In the genomic region with DNA sequence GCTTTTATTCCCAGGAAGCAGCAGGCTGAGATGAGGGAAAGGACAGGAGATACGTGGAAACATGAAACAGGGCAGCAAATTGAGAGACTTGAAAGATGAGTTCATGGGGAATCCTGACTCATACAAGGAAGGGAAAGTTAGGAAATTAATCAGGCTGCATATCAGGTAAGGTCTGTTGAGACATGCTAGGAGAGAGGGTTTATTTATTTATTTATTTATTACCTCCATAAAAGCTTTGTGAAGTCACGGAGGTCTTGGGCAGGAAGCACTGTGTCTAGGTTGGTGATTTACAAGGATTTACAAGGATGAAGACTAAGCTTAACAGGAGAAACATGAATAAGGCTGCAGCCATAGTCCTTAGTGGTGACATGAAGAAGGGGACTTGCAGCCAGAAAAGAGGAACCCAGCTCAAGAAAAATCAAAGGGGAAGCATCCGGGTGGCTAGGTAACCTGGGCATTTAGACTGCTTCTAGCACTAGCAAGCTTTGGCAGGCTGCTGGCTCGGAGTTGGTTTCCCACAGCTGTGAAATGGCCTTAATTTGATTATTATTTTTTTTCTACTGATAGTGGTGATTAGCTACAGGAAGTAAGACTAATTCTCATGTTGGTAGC, we compare ENCODE assay signal across 18 mouse cellular contexts.
DNase-seq lines count a peak whose midpoint lies in the region; ATAC-seq and TF ChIP-seq lines count a peak whose summit lies in the region.
"Had no signal": no experiment of that assay in that cellular context is flagged by ENCODE, and none has a peak within 500 bp of the region (broad histone marks: within the 10 kb centered on the region; RNA-seq: fewer than 3 reads in every experiment).

No protein-coding gene starts in this region.

- peaks cover 12% of the 10 kb centered on the region for H3K4me1 ChIP-seq in hindbrain, embryonic 13.5 days (replicated peaks)
- H3K4me1 ChIP-seq in hindbrain, embryonic 14.5 days (replicated peaks; ENCODE audit: control insufficient read depth, insufficient read depth, low read length), result peaks cover 22% of the 10 kb centered on the region
- H3K4me1 ChIP-seq in limb, embryonic 11.5 days (ENCODE audit: control insufficient read depth, insufficient read depth, low read length), result peaks cover 4% of the 10 kb centered on the region; the same call in 1 of the 2 replicates
- no peaks in the 10 kb centered on the region for H3K4me1 ChIP-seq in stomach, postnatal 0 days (replicated peaks; ENCODE audit: control insufficient read depth, insufficient read depth)
- H3K4me1 ChIP-seq: liver, embryonic 15.5 days had no signal

- H3K27ac ChIP-seq in hindbrain, embryonic 13.5 days, result 0 out of 2 replicates have a peak overlapping the region, but pooled peaks have one; percentile 5
- H3K27ac ChIP-seq in hindbrain, embryonic 14.5 days, result no peak overlapping the region
- 0 out of 2 replicates have a peak overlapping the region, but pooled peaks have one; percentile 30 for H3K27ac ChIP-seq in limb, embryonic 11.5 days (replicated peaks; ENCODE audit: low read depth, low read length)
- H3K27ac ChIP-seq in stomach, postnatal 0 days (replicated peaks), result peak overlapping the region; percentile 73
- H3K27ac ChIP-seq: heart, embryonic 13.5 days; limb, embryonic 12.5 days; liver, embryonic 15.5 days; midbrain, embryonic 10.5 days had no signal

- no peaks in the 10 kb centered on the region for H3K9me3 ChIP-seq in hindbrain, embryonic 13.5 days
- H3K9me3 ChIP-seq in hindbrain, embryonic 14.5 days (ENCODE audit: control insufficient read depth, low read length), result no peaks in the 10 kb centered on the region
- H3K9me3 ChIP-seq in limb, embryonic 11.5 days (ENCODE audit: control insufficient read depth, low read length), result no peaks in the 10 kb centered on the region
- H3K9me3 ChIP-seq in stomach, postnatal 0 days (ENCODE audit: control insufficient read depth, low read length), result no peaks in the 10 kb centered on the region
- H3K9me3 ChIP-seq: heart, embryonic 13.5 days; limb, embryonic 12.5 days; liver, embryonic 15.5 days; midbrain, embryonic 10.5 days had no signal

- no peak for TF ChIP-seq EP300 in stomach, postnatal 0 days (optimal IDR thresholded peaks at IDR 0.05)

- DNase-seq in hindbrain, embryonic 14.5 days (ENCODE audit: low spot score), result no peak
- DNase-seq in forelimb bud, embryonic 11.5 days (ENCODE audit: low read depth, low spot score), result peak; percentile 29
- no peak for DNase-seq in limb, embryonic 11.5 days (ENCODE audit: low spot score)
- DNase-seq in stomach, postnatal 0 days (ENCODE audit: low spot score), result no peak
- no peak for DNase-seq in cerebellum, postnatal 25 days
- DNase-seq in layer of hippocampus, adult 8-10 months (ENCODE audit: low spot score in 2 of 2), result no peak
- DNase-seq in thymus, adult 18-20 months, result no peak
- DNase-seq: adrenal gland, adult 2 months; cerebellum, adult 18-20 months; gastrocnemius, postnatal 36 days; heart, postnatal 4 days; kidney, adult 11 months; kidney, postnatal 36 days had no signal

- no peaks in the 10 kb centered on the region for H3K36me3 ChIP-seq in hindbrain, embryonic 13.5 days
- no peaks in the 10 kb centered on the region for H3K36me3 ChIP-seq in hindbrain, embryonic 14.5 days (replicated peaks; ENCODE audit: control insufficient read depth, insufficient read depth)
- H3K36me3 ChIP-seq in limb, embryonic 11.5 days (ENCODE audit: control insufficient read depth, insufficient read depth, low read length), result no peaks in the 10 kb centered on the region
- no peaks in the 10 kb centered on the region for H3K36me3 ChIP-seq in stomach, postnatal 0 days (ENCODE audit: control insufficient read depth, insufficient read depth, low read length)
- H3K36me3 ChIP-seq: heart, embryonic 13.5 days; limb, embryonic 12.5 days; liver, embryonic 15.5 days; midbrain, embryonic 10.5 days had no signal

- H3K4me3 ChIP-seq in hindbrain, embryonic 13.5 days, result no peak overlapping the region
- no peak overlapping the region for H3K4me3 ChIP-seq in hindbrain, embryonic 14.5 days (replicated peaks; ENCODE audit: low read length)
- no peak overlapping the region for H3K4me3 ChIP-seq in limb, embryonic 11.5 days (ENCODE audit: low read depth, low read length)
- no peak overlapping the region for H3K4me3 ChIP-seq in stomach, postnatal 0 days (ENCODE audit: low read depth, low read length)
- H3K4me3 ChIP-seq: heart, embryonic 13.5 days; limb, embryonic 12.5 days; liver, embryonic 15.5 days; midbrain, embryonic 10.5 days had no signal

- H3K27me3 ChIP-seq in hindbrain, embryonic 13.5 days, result no peaks in the 10 kb centered on the region
- H3K27me3 ChIP-seq in hindbrain, embryonic 14.5 days (ENCODE audit: control insufficient read depth, insufficient read depth, low read length), result no peaks in the 10 kb centered on the region
- H3K27me3 ChIP-seq in limb, embryonic 11.5 days (ENCODE audit: control insufficient read depth, insufficient read depth, low read length), result no peaks in the 10 kb centered on the region
- no peaks in the 10 kb centered on the region for H3K27me3 ChIP-seq in stomach, postnatal 0 days (ENCODE audit: control insufficient read depth, insufficient read depth, low read length)
- H3K27me3 ChIP-seq: heart, embryonic 13.5 days; limb, embryonic 12.5 days; liver, embryonic 15.5 days had no signal

- H3K9ac ChIP-seq in hindbrain, embryonic 13.5 days, result no peak overlapping the region
- no peak overlapping the region for H3K9ac ChIP-seq in hindbrain, embryonic 14.5 days
- H3K9ac ChIP-seq in limb, embryonic 11.5 days (ENCODE audit: low read length), result no peak overlapping the region
- no peak overlapping the region for H3K9ac ChIP-seq in stomach, postnatal 0 days (ENCODE audit: low read length)
- H3K9ac ChIP-seq: heart, embryonic 13.5 days; limb, embryonic 12.5 days; liver, embryonic 15.5 days had no signal

- TF ChIP-seq CTCF in stomach, postnatal 0 days (IDR thresholded peaks at IDR 0.05; ENCODE audit: low read depth), result no peak

- 68% methylated on average over 4 of the region's 4 CpGs for WGBS in hindbrain, embryonic 13.5 days
- WGBS in hindbrain, embryonic 14.5 days, result 67% methylated on average over 4 of the region's 4 CpGs
- WGBS in limb, embryonic 11.5 days, result 15% methylated on average over 4 of the region's 4 CpGs
- 45% methylated on average over 4 of the region's 4 CpGs for WGBS in stomach, postnatal 0 days

- ATAC-seq in hindbrain, embryonic 13.5 days (ENCODE audit: low FRiP score), result no peak
- ATAC-seq in hindbrain, embryonic 14.5 days (ENCODE audit: low FRiP score), result no peak
- 0 out of 2 replicates have a peak, but pooled peaks have one; percentile 6 for ATAC-seq in limb, embryonic 11.5 days (ENCODE audit: insufficient number of reproducible peaks, low FRiP score, low TSS enrichment, low read depth)
- peak; percentile 29; the same call in 1 of the 2 replicates for ATAC-seq in stomach, postnatal 0 days (ENCODE audit: low FRiP score, low TSS enrichment)

- no peak overlapping the region for H3K4me2 ChIP-seq in hindbrain, embryonic 13.5 days
- no peak overlapping the region for H3K4me2 ChIP-seq in hindbrain, embryonic 14.5 days (replicated peaks)
- no peak overlapping the region for H3K4me2 ChIP-seq in limb, embryonic 11.5 days (ENCODE audit: low read depth, severe bottlenecking)
- H3K4me2 ChIP-seq in stomach, postnatal 0 days (replicated peaks; ENCODE audit: low read depth), result no peak overlapping the region
- H3K4me2 ChIP-seq: heart, embryonic 13.5 days; limb, embryonic 12.5 days; liver, embryonic 15.5 days had no signal

Comparison
In these comparisons a context has a peak if more than half of its experiments do, and no peak if none do; other contexts are left out.
1. ATAC-seq: peak in limb, embryonic 11.5 days (single experiment) and stomach, postnatal 0 days (single experiment); none in hindbrain, embryonic 13.5 days (single experiment) and hindbrain, embryonic 14.5 days (single experiment).